Comparison of ENCODE assay signal across 8 mouse cellular contexts in the genomic region with DNA sequence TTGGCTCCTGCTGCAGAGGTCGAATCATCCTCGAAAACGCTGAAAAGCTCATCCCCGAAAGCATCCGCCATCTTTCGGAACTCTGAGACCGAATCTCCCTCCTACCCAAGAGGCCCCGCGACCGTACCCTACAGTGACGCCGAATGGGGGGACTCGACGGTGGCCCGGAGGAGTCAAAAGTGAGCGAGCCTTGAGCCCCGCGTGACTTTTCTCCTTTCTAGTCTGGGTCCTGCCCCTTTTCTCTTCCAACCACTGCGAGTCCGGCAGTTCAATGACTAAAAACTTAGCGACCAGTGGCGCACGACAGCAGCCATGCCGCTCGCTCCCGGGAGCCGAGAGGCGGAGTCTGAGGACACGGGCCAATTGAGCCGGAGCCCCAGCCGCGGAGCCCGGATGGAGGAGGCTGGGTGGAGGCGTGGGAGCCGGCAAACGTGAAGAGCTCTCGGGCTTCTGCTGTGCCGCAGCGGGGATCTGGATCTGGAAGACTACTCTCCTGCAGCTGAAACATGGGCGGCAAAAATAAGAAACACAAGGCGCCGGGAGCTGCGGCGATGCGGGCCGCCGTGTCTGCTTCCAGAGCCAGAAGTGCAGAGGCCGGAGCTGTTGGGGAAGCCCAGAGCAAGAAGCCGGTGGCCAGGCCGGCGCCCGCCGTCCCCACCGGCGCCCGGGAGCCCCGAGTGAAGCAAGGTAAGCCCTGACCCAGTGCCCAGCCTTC. TPM values are rescaled to one million over a fixed set of nuclear protein-coding genes. Genes with fewer than 3 reads are reported as not detected.
A peak's percentile ranks its signal among the peaks of the same experiment; 100 is the strongest.
DNase-seq lines count a peak whose midpoint lies in the region; ATAC-seq lines count a peak whose summit lies in the region.

A gene (minus strand): TSS at position 112 of the 715 bp plus-strand sequence.
A gene (plus strand): TSS at position 168 of the 715 bp plus-strand sequence.

- ATAC-seq in intestine, embryonic 14.5 days (replicated peaks; ENCODE audit: low FRiP score, low TSS enrichment, low read depth): peak; percentile 98

- DNase-seq in adrenal gland, adult 18-20 months (ENCODE audit: low spot score in 2 of 2): peak; percentile 99
- DNase-seq in embryo, embryonic 11 days: peak; percentile 97
- DNase-seq in gastrocnemius, postnatal 25 days: peak; percentile 98
- peak; percentile 99 for DNase-seq in intestine, embryonic 14.5 days (ENCODE audit: low spot score)
- peak; percentile 99 for DNase-seq in left cerebral cortex, postnatal 14 days (ENCODE audit: low spot score in 2 of 2)
- DNase-seq in mesoderm, embryonic 11.5 days (ENCODE audit: low read depth, low spot score): peak; percentile 98
- DNase-seq in right cerebral cortex, postnatal 36 days (ENCODE audit: low spot score in 2 of 2): peak; percentile 98 to 99
- peak; percentile 98 for DNase-seq in yolk sac, embryonic 10.5 days (ENCODE audit: low spot score)

- peak within 1 kb of the TSS; percentile 75 for H3K4me2 ChIP-seq in intestine, embryonic 14.5 days (ENCODE audit: low read length)

- under 1% methylated on average over 57 of the region's 57 CpGs for WGBS in intestine, embryonic 14.5 days

- no peaks in the 10 kb centered on the region for H3K9me3 ChIP-seq in intestine, embryonic 14.5 days (ENCODE audit: control insufficient read depth, low read length)

- H3K36me3 ChIP-seq in intestine, embryonic 14.5 days (ENCODE audit: control insufficient read depth, insufficient read depth, low read length): peaks cover 15% of the 10 kb centered on the region

- intact Hi-C loops in left cerebral cortex, postnatal 14 days (cut with DNase I): loop anchor here (10.0 kb wide), 1 partner anchor 107 kb away; a partner anchor contains a TSS

- peaks cover 20% of the 10 kb centered on the region for H3K4me1 ChIP-seq in intestine, embryonic 14.5 days (replicated peaks; ENCODE audit: control insufficient read depth, insufficient read depth, low read length)

- peak within 1 kb of the TSS; percentile 86 for H3K27ac ChIP-seq in intestine, embryonic 14.5 days (ENCODE audit: low read depth)

- peak within 1 kb of the TSS; percentile 88 for H3K9ac ChIP-seq in intestine, embryonic 14.5 days (ENCODE audit: low read length)

- H3K4me3 ChIP-seq in intestine, embryonic 14.5 days (ENCODE audit: low read depth, low read length): peak within 1 kb of the TSS; percentile 95

- no peaks in the 10 kb centered on the region for H3K27me3 ChIP-seq in intestine, embryonic 14.5 days (replicated peaks; ENCODE audit: control insufficient read depth, insufficient read depth, low read length)

RNA-seq across cellular contexts. Expression of the first gene that starts in this region (rescaled TPM):
- total RNA-seq in adrenal gland, adult 18-20 months (2021): 10 to 100 TPM; 36.4 to 46.1 TPM
- total RNA-seq in gastrocnemius, postnatal 25 days (2021): 10 to 100 TPM; 24.3 to 24.8 TPM
- polyA plus RNA-seq in intestine, embryonic 14.5 days (2014; fragmentation: Nextera tagmentation; extraction: Ambion mirVana): 64.5 and 79.1 TPM in 2 replicates
- total RNA-seq in left cerebral cortex, postnatal 14 days (2021): 10 to 100 TPM; 40.6 to 41.6 TPM

RNA-seq across cellular contexts. Expression of the second gene that starts in this region (rescaled TPM):
- total RNA-seq in adrenal gland, adult 18-20 months (2021): 10 to 100 TPM; 16.8 to 18.8 TPM
- 10 to 100 TPM; 11.0 to 12.0 TPM for total RNA-seq in gastrocnemius, postnatal 25 days (2021)
- polyA plus RNA-seq in intestine, embryonic 14.5 days (2014; fragmentation: Nextera tagmentation; extraction: Ambion mirVana): 15.6 and 19.2 TPM in 2 replicates
- total RNA-seq in left cerebral cortex, postnatal 14 days (2021): 10 to 100 TPM; 21.8 to 21.9 TPM

Comparison
In these comparisons a context has a peak if more than half of its experiments do, and no peak if none do; other contexts are left out.
1. Peak in every context shown above with its lines: DNase-seq, ATAC-seq, H3K4me3 ChIP-seq and H3K27ac ChIP-seq.